ENCODE assay signal across 25 mouse cellular contexts in genomic region chr11:103804804-103805203, GRCm38 (mm10). TPM values are rescaled to one million over a fixed set of nuclear protein-coding genes. Genes with fewer than 3 reads are reported as not detected.
"Had no signal": no experiment of that assay in that cellular context is flagged by ENCODE, and none has a peak within 500 bp of the region (broad histone marks: within the 10 kb centered on the region; RNA-seq: fewer than 3 reads in every experiment).

No protein-coding gene starts in this region.

- H3K4me3 ChIP-seq: embryonic facial prominence, embryonic 12.5 days; embryonic facial prominence, embryonic 13.5 days; embryonic facial prominence, embryonic 15.5 days; erythroblast, embryonic 14.5 days; forebrain, embryonic 10.5 days; forebrain, embryonic 12.5 days; forebrain, embryonic 13.5 days; forebrain, embryonic 15.5 days; gastrocnemius, adult 2 months; heart, adult 2 months had no signal

- H3K36me3 ChIP-seq: embryonic facial prominence, embryonic 12.5 days; embryonic facial prominence, embryonic 13.5 days; embryonic facial prominence, embryonic 15.5 days; forebrain, embryonic 10.5 days; forebrain, embryonic 12.5 days; forebrain, embryonic 15.5 days had no signal

- DNase-seq: embryo, embryonic 11 days; forebrain, postnatal 0 days; gastrocnemius, adult 2 months; gastrocnemius, postnatal 10 days; gastrocnemius, postnatal 14 days; gastrocnemius, postnatal 25 days; gastrocnemius, postnatal 36 days; heart, adult 11 months; heart, adult 18-20 months; heart, adult 2 months had no signal

- H3K9ac ChIP-seq: embryonic facial prominence, embryonic 12.5 days; embryonic facial prominence, embryonic 13.5 days; embryonic facial prominence, embryonic 15.5 days; forebrain, embryonic 12.5 days; forebrain, embryonic 13.5 days; forebrain, embryonic 15.5 days; forebrain, postnatal 0 days had no signal

- H3K4me2 ChIP-seq: embryonic facial prominence, embryonic 12.5 days; embryonic facial prominence, embryonic 13.5 days; embryonic facial prominence, embryonic 15.5 days; forebrain, embryonic 12.5 days; forebrain, embryonic 13.5 days; forebrain, embryonic 15.5 days had no signal

- ATAC-seq: forebrain, embryonic 13.5 days; forebrain, embryonic 14.5 days; forebrain, embryonic 15.5 days; forebrain, embryonic 16.5 days; forebrain, postnatal 0 days had no signal

- H3K27ac ChIP-seq: embryonic facial prominence, embryonic 12.5 days; embryonic facial prominence, embryonic 13.5 days; embryonic facial prominence, embryonic 15.5 days; forebrain, embryonic 10.5 days; forebrain, embryonic 12.5 days; forebrain, embryonic 13.5 days; forebrain, embryonic 15.5 days; gastrocnemius, adult 2 months; heart, adult 2 months had no signal

- H3K9me3 ChIP-seq: embryonic facial prominence, embryonic 15.5 days; forebrain, embryonic 15.5 days had no signal

RNA-seq across cellular contexts. Expression of gene Wnt3, which starts 30.9 kb away (rescaled TPM):
- total RNA-seq: common myeloid progenitor, adult 5-6 weeks; gastrocnemius, adult 18-20 months; gastrocnemius, postnatal 25 days; gastrocnemius, postnatal 36 days; granulocyte monocyte progenitor cell, adult 5-6 weeks; heart, adult 18-20 months; heart, adult 2 months; heart, adult 8-10 months had no signal
- polyA plus RNA-seq: erythroblast, embryonic 14.5 days; heart, adult 2 months had no signal

RNA-seq across cellular contexts. Expression of gene Wnt9b, which starts 55.2 kb away (rescaled TPM):
- total RNA-seq: common myeloid progenitor, adult 5-6 weeks; gastrocnemius, postnatal 36 days; gastrocnemius, postnatal 4 days; granulocyte monocyte progenitor cell, adult 5-6 weeks had no signal
- polyA plus RNA-seq: erythroblast, embryonic 14.5 days had no signal
